Mouse (Mus musculus): ENCODE data around the gene Lamp1.

Gene Lamp1

GRCm38 (mm10) chr8:13164361-13164760 lies 5.4 kb downstream of the Lamp1 start:
- no peak for DNase-seq

GRCm38 (mm10) chr8:13170510-13170909 lies 11.5 kb downstream of the Lamp1 start:
- DNase-seq: no peak

GRCm38 (mm10) chr8:13174305-13174704 lies 15.3 kb downstream of the Lamp1 start:
- DNase-seq: no peak

GRCm38 (mm10) chr8:13174811-13175210 lies 15.8 kb downstream of the Lamp1 start:
- DNase-seq: no peak

GRCm38 (mm10) chr8:13175650-13176049 lies 16.7 kb downstream of the Lamp1 start:
- no peak for DNase-seq

GRCm38 (mm10) chr8:13177173-13177852 lies 18.4 kb downstream of the Lamp1 start:
- DNase-seq: no peak

GRCm38 (mm10) chr8:13178137-13178536 lies 19.2 kb downstream of the Lamp1 start:
- no peak for DNase-seq

- no peak for DNase-seq
Observed at GRCm38 (mm10) chr8:13179482-13179881, 20.5 kb downstream of the Lamp1 start.

GRCm38 (mm10) chr8:13179948-13180347 lies 21.0 kb downstream of the Lamp1 start:
- no peak for DNase-seq

- no peak for DNase-seq
Observed at GRCm38 (mm10) chr8:13180408-13180807, 21.4 kb downstream of the Lamp1 start.

GRCm38 (mm10) chr8:13180911-13181690 lies 22.1 kb downstream of the Lamp1 start:
- DNase-seq: no peak

GRCm38 (mm10) chr8:13181691-13181976 lies 22.7 kb downstream of the Lamp1 start:
- DNase-seq: no peak

GRCm38 (mm10) chr8:13186819-13187218 lies 27.9 kb downstream of the Lamp1 start:
- no peak for DNase-seq

GRCm38 (mm10) chr8:13187229-13187628 lies 28.3 kb downstream of the Lamp1 start:
- DNase-seq: no peak

- no peak for DNase-seq
Observed at GRCm38 (mm10) chr8:13187638-13188037, 28.7 kb downstream of the Lamp1 start.

GRCm38 (mm10) chr8:13188052-13188555 lies 29.1 kb downstream of the Lamp1 start:
- DNase-seq: no peak

GRCm38 (mm10) chr8:13188857-13189256 lies 29.9 kb downstream of the Lamp1 start:
- no peak for DNase-seq

- DNase-seq: no peak
Observed at GRCm38 (mm10) chr8:13190235-13190634, 31.3 kb downstream of the Lamp1 start.

- DNase-seq: no peak
Observed at GRCm38 (mm10) chr8:13194818-13195217, 35.9 kb downstream of the Lamp1 start.

- DNase-seq: no peak
Observed at GRCm38 (mm10) chr8:13197493-13197892, 38.5 kb downstream of the Lamp1 start.

GRCm38 (mm10) chr8:13199385-13200061 lies 40.6 kb downstream of the Lamp1 start:
- DNase-seq: no peak

GRCm38 (mm10) chr8:13200301-13201012 lies 41.5 kb downstream of the Lamp1 start, which contains the start of gene Grtp1:
Gene Grtp1, minus strand, starts transcription at chr8:13200620.
- DNase-seq: peak; percentile 88

- DNase-seq: peak; percentile 57
Observed at GRCm38 (mm10) chr8:13201013-13201334, 42.0 kb downstream of the Lamp1 start.
